Mouse (Mus musculus): ENCODE measurements around the gene Glra1. TPM values are rescaled to one million over a fixed set of nuclear protein-coding genes. Genes with fewer than 3 reads are reported as not detected.
"Not testable (repeated sequence)": the region's sequence is repeated elsewhere in the genome, so short reads cannot be mapped to it uniquely, and the experiment has no call there.

The Glra1 gene
- 0.39 and 1.3 TPM in 2 replicates for polyA plus RNA-seq (2016; fragmentation: Nextera tagmentation; extraction: Ambion mirVana)

DNA sequence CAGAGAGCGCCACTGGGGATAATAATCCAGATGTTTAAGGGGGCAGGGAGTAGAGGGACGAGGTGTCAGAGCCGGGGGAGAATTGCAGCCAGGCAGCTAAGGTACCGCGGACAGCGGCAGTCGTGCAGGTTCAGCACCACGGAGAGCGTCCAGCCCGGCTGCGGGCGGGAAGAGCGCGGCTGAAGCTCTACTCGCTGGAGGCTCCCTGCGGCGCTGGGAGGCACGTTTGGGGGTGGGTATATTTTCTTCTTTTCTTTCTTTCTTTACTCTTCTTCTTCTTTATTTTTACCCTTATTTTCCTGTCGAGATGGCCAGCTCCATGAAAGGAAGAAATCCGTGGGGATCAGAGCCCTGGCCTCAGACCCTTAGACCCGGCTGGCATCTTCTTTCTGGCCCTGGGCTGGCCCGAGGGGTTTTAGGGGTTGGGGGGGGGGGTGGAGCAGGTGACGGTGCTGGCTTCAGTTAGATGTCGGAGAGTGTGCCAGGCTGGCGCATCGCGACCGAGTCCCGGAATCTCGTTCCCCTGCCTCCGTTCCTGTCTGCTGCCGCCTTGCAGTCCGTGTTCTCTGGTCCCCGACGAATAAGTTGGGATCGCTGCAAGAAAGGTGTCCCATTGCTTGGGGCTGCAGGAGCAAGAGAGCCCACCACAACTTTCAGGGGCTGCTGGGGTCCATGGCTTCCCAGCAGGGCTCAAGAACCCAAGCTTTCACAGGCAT lies at the start of gene Glra1:
Glra1 (minus strand) TSS at position 391 of the 716 bp plus-strand sequence.
- Histone ChIP-seq H3K4me1 (peaks cover 9% of the 10 kb centered on the region; the same call in 1 of the 2 replicates), H3K4me3 (peak within 1 kb of the TSS; percentile 51), H3K27me3 (replicated peaks; ENCODE audit: low read depth, poor library complexity, severe bottlenecking) (peaks cover 52% of the 10 kb centered on the region)

DNA sequence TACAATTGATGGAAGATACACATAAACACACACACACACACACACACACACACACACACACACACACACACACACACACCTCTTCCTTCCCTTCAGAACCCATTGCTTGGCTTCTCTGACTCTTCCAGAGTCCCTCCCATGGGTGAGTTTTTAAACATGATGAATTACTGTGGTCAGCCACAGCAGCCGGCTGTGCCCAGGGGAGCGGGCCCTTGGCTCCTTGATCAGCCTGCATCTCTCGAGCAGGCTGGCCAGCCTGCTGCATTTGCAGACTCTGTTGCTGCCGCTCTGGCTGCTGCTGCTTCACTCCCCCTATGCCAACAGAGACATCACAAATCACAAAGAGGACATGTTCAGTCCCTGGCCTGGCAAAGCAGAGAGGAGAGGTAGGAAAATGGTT lies 29.0 kb upstream of the Glra1 start:
- Histone ChIP-seq H3K27me3 (replicated peaks; ENCODE audit: low read depth, poor library complexity, severe bottlenecking) (no peaks in the 10 kb centered on the region), H3K27ac (replicated peaks) (no peak overlapping the region), H3K4me3 (no peak overlapping the region), H3K36me3 (replicated peaks) (no peaks in the 10 kb centered on the region), H3K4me1 (no peaks in the 10 kb centered on the region), H3K9me3 (no peaks in the 10 kb centered on the region)
- WGBS = 67% methylated on average over 4 of the region's 4 CpGs
- DNase-seq (ENCODE audit: low spot score) = no peak

More for the DNA sequence above, at the start of gene Glra1:
- no peak within 1 kb of the TSS for H3K27ac ChIP-seq (replicated peaks)
- peak; percentile 89 for DNase-seq (ENCODE audit: low spot score)
- H3K36me3 ChIP-seq (replicated peaks) = no peaks in the 10 kb centered on the region
- WGBS = under 1% methylated on average over 36 of the region's 36 CpGs
- H3K9me3 ChIP-seq = no peaks in the 10 kb centered on the region

DNA sequence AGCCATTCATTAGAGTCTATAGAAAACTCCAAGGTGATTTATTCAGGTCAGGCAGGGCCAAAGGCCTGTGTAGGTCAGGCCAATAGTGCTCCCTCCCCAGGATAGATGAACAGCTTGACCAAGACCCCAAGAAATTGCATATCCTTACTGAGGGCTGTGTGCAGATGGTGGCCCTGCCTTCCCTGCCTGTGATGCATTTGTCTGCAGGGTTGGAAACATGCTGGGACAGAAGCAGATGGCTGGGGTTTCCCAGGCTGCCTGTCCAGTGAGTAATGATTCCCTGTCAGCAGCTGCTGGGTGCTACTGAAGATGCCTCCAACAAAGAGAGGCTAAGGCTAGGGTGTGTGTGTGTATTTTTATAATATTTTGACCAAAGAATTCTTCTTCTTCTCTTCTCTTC lies 25.9 kb upstream of the Glra1 start:
- Histone ChIP-seq H3K36me3 (replicated peaks) (no peaks in the 10 kb centered on the region), H3K9me3 (no peaks in the 10 kb centered on the region), H3K4me1 (no peaks in the 10 kb centered on the region), H3K27ac (replicated peaks) (no peak overlapping the region), H3K27me3 (replicated peaks; ENCODE audit: low read depth, poor library complexity, severe bottlenecking) (no peaks in the 10 kb centered on the region), H3K4me3 (no peak overlapping the region)
- DNase-seq (ENCODE audit: low spot score) = no peak

DNA sequence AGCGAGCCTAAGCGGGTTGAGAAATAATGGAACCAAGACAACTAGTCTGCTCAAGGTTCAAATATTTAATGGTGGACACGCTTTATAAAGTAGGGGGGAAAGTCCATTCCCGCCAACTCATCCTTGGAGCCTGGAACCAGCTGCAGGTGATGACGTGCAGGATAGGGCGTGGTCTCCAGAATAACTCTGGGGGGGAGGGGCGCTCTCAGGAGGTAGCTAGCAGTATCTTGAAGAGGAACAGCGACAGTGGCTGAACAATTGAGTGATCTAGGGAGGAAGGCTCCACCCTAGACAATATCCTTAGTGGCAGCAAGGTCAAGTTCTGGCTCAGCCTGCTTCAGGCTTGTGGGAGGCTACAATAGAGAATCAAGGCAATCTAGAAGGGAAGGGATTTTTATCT lies 6.6 kb upstream of the Glra1 start:
- not testable (repeated sequence) for H3K9me3 ChIP-seq; H3K36me3 ChIP-seq (replicated peaks); H3K27ac ChIP-seq (replicated peaks); H3K27me3 ChIP-seq (replicated peaks; ENCODE audit: low read depth, poor library complexity, severe bottlenecking); H3K4me1 ChIP-seq; H3K4me3 ChIP-seq; DNase-seq (ENCODE audit: low spot score)
- 72% methylated on average over 8 of the region's 8 CpGs for WGBS

DNA sequence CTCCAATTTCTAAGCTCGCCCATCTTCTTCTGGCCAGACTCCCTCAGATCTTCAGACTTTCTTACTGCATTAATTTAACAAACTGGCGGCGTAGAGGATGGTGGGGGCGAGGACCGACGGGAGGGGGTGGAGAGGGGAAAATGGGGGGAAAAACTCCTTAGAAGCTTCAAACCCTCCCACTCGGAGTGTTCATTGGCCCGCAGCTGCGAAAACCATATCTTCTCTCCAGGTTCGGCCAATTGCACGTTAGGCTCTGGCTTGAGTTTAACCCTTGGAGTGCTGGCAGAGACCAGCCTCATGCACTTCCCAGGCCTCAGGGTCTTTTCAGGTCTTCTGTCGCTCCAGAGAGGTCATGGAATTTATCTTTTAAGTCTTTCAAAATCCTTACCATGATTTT lies 524 bp upstream of the Glra1 start:
- 2% methylated on average over 12 of the region's 12 CpGs for WGBS

DNA sequence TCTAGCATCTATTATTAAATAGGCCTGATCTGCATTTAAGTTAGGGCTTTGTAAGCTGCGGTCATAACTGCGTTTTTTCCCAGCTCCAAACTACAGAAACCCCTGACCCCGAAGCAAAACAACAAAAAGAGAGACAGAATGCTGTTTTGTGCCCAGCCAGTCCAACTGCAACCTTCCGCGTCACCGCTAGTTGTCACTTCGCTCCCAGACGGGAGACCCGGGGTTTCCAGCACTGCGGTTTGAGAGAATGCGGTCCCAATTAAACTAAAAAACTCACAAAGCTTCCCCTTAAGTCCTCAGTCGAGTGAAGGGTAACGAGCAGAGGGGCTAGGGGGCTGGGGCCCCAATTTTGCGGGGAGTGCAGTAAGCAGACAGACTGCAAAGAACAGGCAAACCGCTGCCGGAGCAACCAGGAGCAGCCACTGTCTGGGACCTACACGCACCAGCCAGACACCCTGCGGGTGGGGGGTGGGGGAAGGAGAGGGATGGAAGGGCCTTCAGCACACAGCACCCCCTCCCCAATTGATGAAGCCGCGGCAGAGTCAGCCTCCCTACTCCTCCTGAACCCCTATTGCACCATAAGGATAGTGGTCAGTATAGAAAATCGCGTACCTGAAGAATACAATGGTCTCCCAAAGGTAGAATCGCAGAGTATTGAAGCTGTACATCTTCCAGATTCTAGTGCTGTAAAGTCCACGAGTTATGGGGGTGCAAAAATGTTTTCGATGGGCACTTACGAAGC lies 761 bp downstream of the Glra1 start:
- peaks cover 52% of the 10 kb centered on the region for H3K27me3 ChIP-seq (replicated peaks; ENCODE audit: low read depth, poor library complexity, severe bottlenecking)

More for the DNA sequence above, 524 bp upstream of the Glra1 start:
- peaks cover 9% of the 10 kb centered on the region; the same call in 1 of the 2 replicates for H3K4me1 ChIP-seq
- peaks cover 49% of the 10 kb centered on the region for H3K27me3 ChIP-seq (replicated peaks; ENCODE audit: low read depth, poor library complexity, severe bottlenecking)
- peak; percentile 10 for DNase-seq (ENCODE audit: low spot score)
- H3K9me3 ChIP-seq = no peaks in the 10 kb centered on the region
- no peaks in the 10 kb centered on the region for H3K36me3 ChIP-seq (replicated peaks)
- H3K4me3 ChIP-seq = peak overlapping the region; percentile 51
- H3K27ac ChIP-seq (replicated peaks) = no peak overlapping the region

DNA sequence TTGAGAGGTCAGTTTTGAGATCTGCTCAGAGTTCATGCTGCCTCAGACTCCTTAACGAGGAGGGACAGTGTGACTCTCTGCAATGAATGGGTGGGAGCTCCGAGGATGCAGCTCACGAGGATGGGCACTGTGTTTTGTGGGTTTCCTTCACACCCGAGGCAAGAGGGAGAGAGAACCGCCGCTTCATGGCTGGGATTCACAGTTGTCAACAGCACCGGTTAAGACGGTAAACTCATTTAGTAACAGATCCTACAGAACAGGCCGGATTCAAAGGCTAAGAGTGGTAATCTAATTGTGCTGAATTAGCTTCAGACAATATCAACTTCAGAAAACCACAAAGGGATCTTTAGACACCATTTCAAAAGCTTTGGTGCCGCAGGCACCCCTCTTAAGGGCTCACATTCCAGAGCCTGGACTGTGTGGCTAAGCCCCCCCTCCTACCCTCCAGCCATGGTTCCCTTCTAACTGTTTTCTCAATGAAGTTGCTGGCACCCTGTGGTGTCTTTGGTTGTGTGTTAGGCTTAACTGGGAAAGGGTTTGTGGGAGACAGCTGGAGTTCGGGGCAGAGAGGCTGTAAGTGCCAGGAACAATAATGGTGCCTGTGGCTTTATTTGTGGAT lies 6.4 kb downstream of the Glra1 start:
- H3K4me1 ChIP-seq = peaks cover 2% of the 10 kb centered on the region; the same call in 1 of the 2 replicates

More for the DNA sequence above, 761 bp downstream of the Glra1 start:
- 5% methylated on average over 26 of the region's 26 CpGs for WGBS
- Histone ChIP-seq H3K27ac (replicated peaks) (no peak overlapping the region), H3K9me3 (no peaks in the 10 kb centered on the region), H3K36me3 (replicated peaks) (no peaks in the 10 kb centered on the region), H3K4me3 (peak overlapping the region; percentile 51), H3K4me1 (peaks cover 9% of the 10 kb centered on the region; the same call in 1 of the 2 replicates)
- DNase-seq (ENCODE audit: low spot score) = peak; percentile 39

DNA sequence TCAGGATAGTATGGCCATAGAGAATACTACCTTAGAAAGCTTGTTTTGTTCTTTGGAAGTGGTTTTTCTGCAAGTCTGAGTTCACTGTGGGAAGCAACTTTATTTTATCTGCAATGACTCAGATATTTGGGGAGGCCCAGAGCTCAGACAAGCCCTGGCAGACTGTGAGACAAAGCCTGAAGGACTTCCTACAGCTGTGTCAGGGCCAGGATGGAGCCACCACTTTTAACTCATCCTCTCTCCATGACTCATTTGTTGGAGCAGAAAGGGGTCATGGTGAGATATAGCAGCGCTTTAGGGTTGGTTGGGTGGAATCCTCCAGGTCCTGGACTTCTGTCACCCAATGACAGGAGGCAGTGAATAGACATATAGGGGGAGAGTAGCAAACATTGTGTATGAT lies 12.3 kb downstream of the Glra1 start:
- H3K4me3 ChIP-seq = no peak overlapping the region
- no peaks in the 10 kb centered on the region for H3K36me3 ChIP-seq (replicated peaks)
- 93% methylated on average over 1 of the region's 1 CpGs for WGBS
- no peaks in the 10 kb centered on the region for H3K4me1 ChIP-seq
- DNase-seq (ENCODE audit: low spot score) = no peak
- peaks cover 18% of the 10 kb centered on the region for H3K27me3 ChIP-seq (replicated peaks; ENCODE audit: low read depth, poor library complexity, severe bottlenecking)
- no peak overlapping the region for H3K27ac ChIP-seq (replicated peaks)
- H3K9me3 ChIP-seq = no peaks in the 10 kb centered on the region

More for the DNA sequence above, 6.4 kb downstream of the Glra1 start:
- Histone ChIP-seq H3K36me3 (replicated peaks) (no peaks in the 10 kb centered on the region), H3K27ac (replicated peaks) (no peak overlapping the region), H3K27me3 (replicated peaks; ENCODE audit: low read depth, poor library complexity, severe bottlenecking) (peaks cover 44% of the 10 kb centered on the region), H3K9me3 (no peaks in the 10 kb centered on the region), H3K4me3 (no peak overlapping the region; the same call in 1 of the 2 replicates)
- DNase-seq (ENCODE audit: low spot score) = peak; percentile 9
- WGBS = 2% methylated on average over 11 of the region's 11 CpGs

DNA sequence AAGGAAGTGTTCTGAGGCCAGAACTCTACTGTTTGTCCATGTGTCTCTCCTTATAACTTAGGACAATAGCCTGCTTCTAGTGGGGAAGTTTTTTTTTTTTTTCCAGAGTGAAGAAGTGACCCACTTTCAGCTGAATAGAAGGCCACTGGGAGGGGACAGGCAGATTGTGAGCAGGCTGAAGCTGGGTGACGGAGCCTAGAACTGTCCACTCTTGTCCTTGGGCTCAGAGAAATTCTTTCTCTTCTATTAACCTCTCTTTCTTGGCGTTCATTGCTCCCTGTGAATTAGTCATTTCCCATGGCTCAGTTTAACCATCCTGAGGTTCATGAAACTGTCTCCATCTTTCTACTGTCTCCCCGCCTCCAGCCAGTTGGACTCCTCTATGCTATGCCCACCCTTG lies 13.6 kb downstream of the Glra1 start:
- 85% methylated on average over 3 of the region's 3 CpGs for WGBS

DNA sequence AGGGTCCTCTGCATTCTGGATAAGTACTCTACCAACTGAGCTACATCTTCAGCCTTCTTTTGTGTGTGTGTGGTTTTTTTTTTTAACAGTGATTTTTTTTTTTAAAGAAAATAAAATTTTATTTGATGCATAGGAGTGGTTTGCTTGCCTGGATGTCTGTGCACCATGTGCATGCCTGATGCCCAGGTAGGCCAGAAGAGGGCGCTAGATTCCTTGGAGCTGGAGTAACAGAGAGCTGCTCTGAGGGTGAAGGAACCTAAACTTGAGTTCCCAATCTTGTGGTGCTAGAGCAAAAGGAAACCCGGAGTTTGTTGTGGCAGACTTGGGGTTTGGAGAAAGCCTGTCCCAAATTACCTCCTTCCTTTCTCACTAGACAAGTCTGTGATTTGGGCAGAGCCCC lies 16.8 kb downstream of the Glra1 start:
- no peak overlapping the region for H3K4me3 ChIP-seq

More for the DNA sequence above, 13.6 kb downstream of the Glra1 start:
- no peak overlapping the region for H3K4me3 ChIP-seq
- H3K4me1 ChIP-seq = no peaks in the 10 kb centered on the region
- H3K27me3 ChIP-seq (replicated peaks; ENCODE audit: low read depth, poor library complexity, severe bottlenecking) = peaks cover 5% of the 10 kb centered on the region; the same call in 1 of the 2 replicates
- H3K9me3 ChIP-seq = no peaks in the 10 kb centered on the region
- H3K27ac ChIP-seq (replicated peaks) = no peak overlapping the region
- DNase-seq (ENCODE audit: low spot score) = no peak
- H3K36me3 ChIP-seq (replicated peaks) = no peaks in the 10 kb centered on the region

DNA sequence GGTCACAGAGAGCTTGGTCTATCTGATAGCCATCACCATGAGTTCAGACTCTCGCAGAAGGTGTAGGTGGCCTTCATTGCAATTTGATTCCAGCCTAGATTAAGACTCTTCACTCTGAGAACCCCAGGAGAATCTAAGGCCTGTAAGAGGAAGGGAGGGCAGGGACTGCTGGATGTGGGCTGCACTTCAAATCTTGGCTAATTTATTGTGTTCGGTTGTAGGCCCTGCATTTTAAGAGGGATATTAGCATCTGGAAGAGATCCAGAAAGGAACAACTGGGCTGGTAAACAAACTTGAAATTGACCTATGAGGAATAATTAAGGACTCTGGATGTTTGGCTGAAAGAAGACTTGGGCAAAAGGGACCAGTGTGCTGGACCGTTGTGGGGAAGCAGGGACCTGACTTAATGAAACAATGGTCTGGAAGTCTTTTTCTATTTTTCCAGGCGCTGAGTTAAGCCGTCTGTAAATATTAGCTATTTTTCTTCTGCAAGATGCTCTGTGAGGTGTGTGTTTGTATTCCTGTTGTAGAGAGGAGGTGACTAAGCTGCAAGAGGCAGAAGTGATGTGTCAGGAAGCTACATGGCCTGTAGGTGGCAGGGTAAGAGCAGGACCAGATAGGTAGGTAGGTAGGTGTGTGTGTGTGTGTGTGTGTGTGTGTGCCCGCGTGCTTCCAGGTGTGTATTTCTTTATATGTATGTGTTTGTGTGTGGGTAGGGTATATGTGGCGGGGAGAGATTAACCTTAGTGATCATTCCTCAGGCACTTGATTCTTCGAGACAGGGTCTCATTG lies 18.4 kb downstream of the Glra1 start:
- no peak overlapping the region for H3K27ac ChIP-seq (replicated peaks)
- no peaks in the 10 kb centered on the region for H3K4me1 ChIP-seq
- no peaks in the 10 kb centered on the region for H3K36me3 ChIP-seq (replicated peaks)
- H3K9me3 ChIP-seq = no peaks in the 10 kb centered on the region
- 84% methylated on average over 9 of the region's 9 CpGs for WGBS
- DNase-seq (ENCODE audit: low spot score) = no peak
- H3K4me3 ChIP-seq = no peak overlapping the region
- H3K27me3 ChIP-seq (replicated peaks; ENCODE audit: low read depth, poor library complexity, severe bottlenecking) = no peaks in the 10 kb centered on the region

More for the DNA sequence above, 16.8 kb downstream of the Glra1 start:
- H3K9me3 ChIP-seq = no peaks in the 10 kb centered on the region
- 58% methylated on average over 2 of the region's 2 CpGs for WGBS
- no peaks in the 10 kb centered on the region for H3K4me1 ChIP-seq
- DNase-seq (ENCODE audit: low spot score) = no peak
- H3K27ac ChIP-seq (replicated peaks) = no peak overlapping the region
- H3K36me3 ChIP-seq (replicated peaks) = no peaks in the 10 kb centered on the region
- no peaks in the 10 kb centered on the region for H3K27me3 ChIP-seq (replicated peaks; ENCODE audit: low read depth, poor library complexity, severe bottlenecking)

DNA sequence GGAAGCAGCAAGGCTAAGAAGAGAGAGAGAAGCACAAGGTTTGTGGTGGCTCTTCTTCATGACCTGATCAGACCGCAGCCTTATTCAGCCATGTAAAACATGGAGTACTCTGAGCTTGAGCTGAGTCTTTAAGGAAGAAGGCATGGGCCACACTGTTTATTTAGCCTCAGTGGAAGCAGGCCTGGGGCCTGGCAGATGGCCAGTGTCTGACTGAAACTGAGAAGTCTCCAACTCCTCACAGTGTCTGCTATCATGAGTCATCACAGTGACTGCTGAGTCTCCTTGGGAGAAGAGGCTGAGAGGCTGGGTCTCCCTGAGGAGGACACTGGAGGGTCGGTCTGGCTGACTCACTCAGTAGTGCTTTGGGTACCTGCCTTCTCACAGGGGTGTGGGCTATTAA lies 33.6 kb downstream of the Glra1 start:
- peaks cover under 1% of the 10 kb centered on the region; the same call in 1 of the 2 replicates for H3K4me1 ChIP-seq
- no peaks in the 10 kb centered on the region for H3K9me3 ChIP-seq
- no peaks in the 10 kb centered on the region for H3K36me3 ChIP-seq (replicated peaks)
- H3K4me3 ChIP-seq = no peak overlapping the region
- no peak overlapping the region for H3K27ac ChIP-seq (replicated peaks)
- 84% methylated on average over 2 of the region's 2 CpGs for WGBS
- H3K27me3 ChIP-seq (replicated peaks; ENCODE audit: low read depth, poor library complexity, severe bottlenecking) = no peaks in the 10 kb centered on the region
- DNase-seq (ENCODE audit: low spot score) = no peak
